Mouse (Mus musculus): Measurements from ENCODE around the gene C3ar1.

DNA sequence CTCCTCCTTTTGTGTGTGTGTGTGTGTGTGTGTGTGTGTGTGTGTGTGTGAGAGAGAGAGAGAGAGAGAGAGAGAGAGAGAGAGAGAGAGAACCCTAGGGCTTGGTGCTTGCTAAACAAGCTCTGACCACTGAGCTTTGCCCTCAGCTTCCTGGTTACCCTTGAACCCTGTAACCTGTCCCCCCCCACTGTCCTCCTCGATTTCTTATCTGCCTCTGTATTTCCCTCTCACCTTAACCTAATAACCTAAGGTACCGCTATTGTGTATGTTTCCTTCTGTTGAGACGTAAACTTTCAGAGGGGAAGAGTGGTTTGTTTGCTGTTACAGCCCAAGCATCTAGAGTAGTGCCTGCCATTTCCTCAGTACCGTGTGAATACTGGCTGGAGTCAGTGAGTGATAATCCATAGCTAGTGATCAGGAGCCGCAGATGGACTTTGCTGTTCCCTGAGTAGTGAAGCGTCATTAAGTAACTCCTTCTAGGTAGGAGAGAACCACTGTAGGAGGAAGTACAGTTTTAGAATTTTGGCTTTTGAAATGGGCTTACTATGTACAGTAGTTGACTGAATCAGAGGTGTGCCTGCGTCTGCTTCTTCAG lies 23.3 kb upstream of the C3ar1 start:
- TF ChIP-seq CTCF (IDR thresholded peaks at IDR 0.05; ENCODE audit: borderline replicate concordance, extremely low read depth, insufficient read depth, insufficient read length) (no peak), POLR2A (IDR thresholded peaks at IDR 0.05; ENCODE audit: borderline replicate concordance, extremely low read depth, insufficient read depth, insufficient read length, poor library complexity, severe bottlenecking) (no peak)

Measured in brain, embryonic 14.5 days (tissue).